Mouse (Mus musculus) bone marrow macrophage, adult 2 months (primary cell): Measurements from ENCODE around the gene Ttc7b.

Experiments
- CTCF ChIP-seq: IDR thresholded peaks from 2 replicates; pipeline ENCODE4 v1.5.1; 2012; ENCODE audit warnings: low read depth, mild to moderate bottlenecking, low read length, moderate library complexity
- POLR2A ChIP-seq: IDR thresholded peaks from 2 replicates; pipeline ENCODE4 v1.6.1; 2012; ENCODE audit warnings: mild to moderate bottlenecking, low read depth, low read length, borderline replicate concordance

DNA sequence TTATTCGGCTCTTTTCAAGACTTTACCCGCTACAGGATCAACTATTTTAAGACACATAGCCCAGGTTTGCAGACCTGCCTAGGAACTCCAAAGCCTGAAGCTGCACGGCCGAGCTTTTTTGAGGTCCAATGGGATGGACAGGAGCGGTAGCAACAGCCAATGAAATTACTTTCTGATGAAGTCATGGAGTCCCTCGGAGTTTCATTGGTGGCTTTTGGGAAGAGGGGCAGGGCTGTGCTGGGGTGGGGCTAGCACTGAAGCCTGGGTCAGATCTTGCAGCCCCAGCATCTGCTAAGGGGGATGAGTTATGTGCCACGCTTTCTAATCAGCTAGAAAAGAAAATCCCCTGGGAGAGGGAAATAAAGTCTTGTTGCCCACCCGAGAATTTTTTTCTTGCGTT is 7.1 kb upstream of the Ttc7b start:
- TF ChIP-seq CTCF (no peak), POLR2A (no peak)
